Mouse (Mus musculus) limb, embryonic 13.5 days (tissue): ENCODE data around the gene Mrnip. TPM values are rescaled to one million over a fixed set of nuclear protein-coding genes. Genes with fewer than 3 reads are reported as not detected.

Source experiments
- microRNA-seq: library from miRNA; unstranded; fragments of <30 nt; microRNA quantifications from one replicate; pipeline ENCODE4, GENCODE M21; 2016
- polyA plus RNA-seq: library from polyadenylated mRNA; unstranded; fragments of >200 nt; fragmentation: Nextera tagmentation; extraction: Ambion mirVana; gene quantifications from 2 replicates; pipeline ENCODE4 v1.2.1, GENCODE M21; 2015

Gene Mrnip
- polyA plus RNA-seq, 1 experiment from 2014 or later, result 18.0 TPM

Small RNA genes within 50 kb of the gene (microRNA-seq; reads per million reads assigned to microRNA genes)
- gene Mir6919, result not detected

Other genes starting within 250 kb of the Mrnip start
- 85.6 and 88.8 TPM in 2 replicates for gene Rnf130, start 149.1 kb upstream of the Mrnip start, polyA plus RNA-seq
- 44.9 and 46.6 TPM in 2 replicates for gene Tbc1d9b, start 43.0 kb upstream of the Mrnip start, polyA plus RNA-seq
- 214 TPM in 2 replicates for gene Sqstm1, start 36.4 kb downstream of the Mrnip start, polyA plus RNA-seq
- gene Mgat4b, start 36.4 kb downstream of the Mrnip start, polyA plus RNA-seq, result 17.1 and 20.5 TPM in 2 replicates
- 0.79 and 1.3 TPM in 2 replicates for gene Ltc4s, start 64.2 kb downstream of the Mrnip start, polyA plus RNA-seq
- 7.5 and 8.1 TPM in 2 replicates for gene Maml1, start 117.9 kb downstream of the Mrnip start, polyA plus RNA-seq
- gene Canx, start 151.2 kb downstream of the Mrnip start, polyA plus RNA-seq, result 311 and 331 TPM in 2 replicates
- gene Cby3, start 180.0 kb downstream of the Mrnip start, polyA plus RNA-seq, result 0.38 and 0.79 TPM in 2 replicates
- gene Hnrnph1, start 202.5 kb downstream of the Mrnip start, polyA plus RNA-seq, result 572 and 577 TPM in 2 replicates